Mouse (Mus musculus) gastrocnemius, adult 18-20 months (tissue): Measurements from ENCODE around the gene Gm3424. TPM values are rescaled to one million over a fixed set of nuclear protein-coding genes. Genes with fewer than 3 reads are reported as not detected.
"Not testable (repeated sequence)": the region's sequence is repeated elsewhere in the genome, so short reads cannot be mapped to it uniquely, and the experiment has no call there.

Source experiments
- DNase-seq: peaks from one replicate; pipeline ENCODE4 v3.0.0; 2021; ENCODE audit warnings: low spot score
- long read RNA-seq, 2 experiments: library from polyadenylated mRNA; stranded (forward); transcript quantifications; one replicate each; pipeline ENCODE4 v2.0.0; 2021
- total RNA-seq, 2 experiments: library from RNA; stranded (reverse); gene quantifications; 2 replicates each; pipeline ENCODE4 v1.2.3; 2021

Gene Gm3424
- not detected for total RNA-seq
- long read RNA-seq, experiment 1, result 0 reads
- long read RNA-seq, experiment 2, result 0 reads

DNA sequence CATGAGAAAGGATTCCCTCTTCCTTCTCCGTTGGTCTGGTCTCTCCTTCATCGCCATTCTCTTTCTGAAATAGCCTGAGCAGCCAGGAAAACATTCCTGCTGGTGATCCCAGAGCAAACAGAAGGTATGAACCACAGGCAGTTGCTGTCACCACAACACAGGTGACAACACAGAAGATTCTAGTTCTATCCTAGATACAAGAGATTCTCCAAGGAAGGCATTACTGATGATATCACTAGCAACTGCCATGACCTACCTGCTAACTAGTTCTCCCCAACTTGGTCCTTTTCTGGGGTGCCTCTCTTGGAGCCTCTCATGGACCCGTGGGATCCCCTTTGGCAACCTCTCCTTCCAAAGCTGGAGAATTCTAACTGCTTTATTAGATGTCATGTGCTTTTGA lies at the start of gene Gm3424:
Gene Gm3424, minus strand, starts transcription at position 101 of the 400 bp plus-strand sequence.
- not testable (repeated sequence) for DNase-seq

DNA sequence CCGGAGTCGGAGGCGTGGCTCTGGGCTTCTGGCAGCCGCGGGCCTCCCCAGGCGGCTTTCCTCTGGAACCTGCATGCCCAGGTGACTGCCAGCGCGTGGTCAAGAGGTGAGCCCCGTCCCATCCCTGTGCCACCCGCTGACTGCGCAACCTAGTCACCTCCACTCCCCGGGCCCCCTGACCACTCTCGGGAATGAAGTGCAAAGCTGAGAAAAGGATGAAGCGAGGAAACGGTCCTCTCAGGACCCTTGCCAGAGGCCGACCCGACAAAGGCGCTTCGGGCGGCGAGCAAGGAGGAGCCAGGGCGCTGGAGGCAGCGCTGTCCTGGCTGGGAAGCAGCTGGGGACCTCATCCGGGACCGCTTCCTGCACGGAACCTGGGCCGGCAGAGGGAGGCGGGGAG lies 49.7 kb upstream of the Gm3424 start:
- DNase-seq, result not testable (repeated sequence)

DNA sequence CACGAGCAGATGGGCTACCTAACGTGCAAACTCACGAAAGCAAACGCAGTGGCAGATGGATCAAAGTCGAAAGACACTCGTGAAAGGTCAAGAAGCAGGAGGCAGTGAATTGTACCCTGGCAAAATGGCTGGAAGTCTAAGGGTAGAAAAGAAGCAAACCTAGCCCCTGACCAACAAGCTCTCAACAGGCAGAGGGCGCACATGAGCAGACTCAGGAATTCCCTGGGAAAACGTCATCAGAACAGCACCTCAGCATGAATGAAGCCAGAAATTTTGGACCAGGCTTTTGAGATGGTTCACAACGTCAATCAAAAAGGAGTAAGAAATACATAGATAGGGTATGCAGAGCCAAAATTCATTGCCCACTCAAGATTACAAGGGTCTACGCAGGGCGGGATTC lies 49.0 kb upstream of the Gm3424 start:
- not testable (repeated sequence) for DNase-seq

DNA sequence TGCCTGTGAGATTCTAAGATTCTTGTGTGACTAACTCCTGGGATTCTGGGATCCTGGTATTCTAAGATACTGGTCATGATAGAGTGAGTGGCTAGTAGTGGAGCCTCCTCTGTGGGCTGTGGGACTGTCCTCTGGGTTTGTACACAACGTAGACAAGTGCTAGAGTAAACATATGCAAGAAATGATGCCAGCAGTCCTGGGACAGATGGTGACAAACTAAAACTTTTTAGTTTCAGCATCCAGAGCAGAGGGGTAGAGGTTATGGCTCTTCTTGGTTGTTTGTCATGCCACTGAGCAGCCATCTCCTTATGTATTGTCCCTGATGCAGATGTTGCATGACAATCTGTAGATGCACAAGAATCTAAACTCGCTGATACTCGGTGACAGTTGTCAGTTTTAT lies 25.8 kb upstream of the Gm3424 start:
- DNase-seq, result not testable (repeated sequence)

DNA sequence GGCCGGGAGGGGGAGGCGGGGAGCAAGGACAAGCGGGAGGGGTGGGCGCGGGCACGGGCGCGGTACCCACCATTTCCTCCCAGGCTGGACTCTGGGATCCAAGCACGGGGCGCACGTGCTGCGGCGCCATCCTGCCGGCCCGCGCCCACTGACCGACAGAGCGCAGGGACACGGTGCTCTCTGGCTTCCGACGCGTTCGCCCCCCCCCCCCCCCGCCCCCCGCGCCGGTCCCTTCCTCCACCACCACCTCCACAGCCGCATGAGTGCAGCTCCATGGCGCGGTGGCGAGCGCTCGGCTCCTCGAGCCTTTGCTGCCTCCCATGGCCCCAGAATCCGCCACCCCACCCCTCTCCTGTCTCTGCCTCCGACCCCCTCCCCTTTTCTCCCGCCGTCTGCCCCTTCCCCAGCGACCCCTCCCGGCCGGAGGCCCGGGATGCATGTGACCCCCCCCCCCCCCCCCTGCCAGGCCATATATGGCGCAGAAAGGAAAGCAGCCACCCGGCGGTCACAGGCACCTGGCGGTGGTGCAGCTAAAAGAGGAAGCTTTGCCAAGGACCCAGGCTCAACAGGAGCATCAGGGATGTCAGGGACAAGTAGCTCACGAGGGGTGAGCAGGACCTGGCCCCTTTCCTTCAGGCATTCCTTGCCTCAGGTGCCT lies 17.3 kb downstream of the Gm3424 start:
- DNase-seq, result not testable (repeated sequence)

DNA sequence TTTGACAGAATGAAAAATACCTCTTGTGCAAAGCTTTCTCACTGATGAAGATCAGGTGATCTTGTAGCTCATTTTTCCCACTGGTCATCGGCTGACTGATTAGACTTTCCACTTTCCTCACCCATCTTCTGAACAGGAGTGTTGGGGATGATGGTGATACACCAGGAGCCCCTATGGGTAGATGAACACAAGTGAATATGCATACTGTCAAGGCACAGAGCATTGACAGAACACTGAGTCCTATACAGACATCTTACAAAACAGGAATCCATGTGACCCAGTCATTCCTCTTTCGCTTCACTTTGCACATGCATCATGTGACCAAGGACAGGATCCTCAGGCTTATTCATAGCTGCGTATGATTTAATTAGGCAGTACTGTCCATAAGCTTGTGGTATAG lies 22.2 kb downstream of the Gm3424 start, which contains the start of gene Gm3383:
Gene Gm3383, minus strand, starts transcription at position 101 of the 400 bp plus-strand sequence.
- not testable (repeated sequence) for DNase-seq

Other genes with a start within 250 kb of the Gm3424 start
- gene Gm8265, start 197.3 kb downstream of the Gm3424 start, total RNA-seq, result not detected
- gene Gm9603, start 142.9 kb downstream of the Gm3424 start, total RNA-seq, result not detected
- under 1 TPM in 1 of 2 experiments, not detected in 1; 0.14 TPM for gene Gm3373, start 88.8 kb downstream of the Gm3424 start, total RNA-seq
- under 1 TPM in 1 of 2 experiments, not detected in 1; 0.26 TPM for gene Gm3383, start 22.3 kb downstream of the Gm3424 start, total RNA-seq
- not detected for gene Gm8237, start 50.1 kb upstream of the Gm3424 start, total RNA-seq
- not detected for gene Gm3248, start 131.4 kb upstream of the Gm3424 start, total RNA-seq
- not detected for gene Gm3453, start 148.8 kb upstream of the Gm3424 start, total RNA-seq
- gene Gm6337, start 227.9 kb upstream of the Gm3424 start, total RNA-seq, result not detected